Mouse (Mus musculus): Measurements from ENCODE around the gene Mtmr11.
A peak's percentile ranks its signal among the peaks of the same experiment; 100 is the strongest.

The Mtmr11 gene

DNA sequence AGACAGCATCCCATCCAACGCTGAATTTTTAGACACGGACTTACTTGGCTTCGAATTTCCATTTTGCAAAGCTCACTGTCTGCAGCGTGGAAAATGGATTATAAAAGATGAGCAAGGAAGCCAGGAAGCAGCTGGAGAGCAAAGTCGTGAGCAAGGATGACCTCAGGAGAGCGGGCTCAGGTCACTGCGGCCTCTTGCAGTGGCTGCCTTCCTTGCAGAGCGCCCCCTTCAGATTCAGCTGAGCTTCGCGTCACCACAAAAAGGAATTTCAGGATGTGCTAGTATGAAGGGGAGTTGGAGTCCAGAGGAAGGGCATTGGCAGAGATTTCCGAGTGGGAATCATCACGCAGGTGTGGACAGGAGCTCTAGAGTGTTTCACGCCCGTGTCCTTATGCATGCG lies 47.4 kb downstream of the Mtmr11 start:
- peak; percentile 43 for DNase-seq (ENCODE audit: low read depth, low spot score)

DNA sequence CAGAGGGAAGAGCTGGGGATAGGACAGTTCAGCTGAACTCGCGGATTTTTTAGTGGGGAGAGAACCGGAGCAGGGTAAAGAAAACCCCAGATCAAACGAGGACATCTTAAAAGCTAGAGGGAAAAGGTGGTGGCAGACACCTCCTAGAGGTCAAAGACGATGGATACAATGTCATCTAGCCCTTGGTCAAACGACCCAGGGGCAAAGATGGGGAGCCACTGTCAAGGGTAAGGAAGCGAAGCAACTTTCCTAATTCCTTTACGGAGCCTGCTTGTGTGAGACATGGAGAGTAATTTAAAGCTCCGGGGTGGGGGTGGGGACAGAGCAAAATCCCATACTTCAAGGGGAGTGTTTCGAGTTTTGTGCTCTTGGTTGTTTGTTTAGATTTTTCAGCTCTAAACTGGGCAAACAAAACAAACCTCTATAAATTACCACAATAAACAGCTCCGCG lies 57.4 kb downstream of the Mtmr11 start:
- peak; percentile 65 for DNase-seq (ENCODE audit: low read depth, low spot score)

DNA sequence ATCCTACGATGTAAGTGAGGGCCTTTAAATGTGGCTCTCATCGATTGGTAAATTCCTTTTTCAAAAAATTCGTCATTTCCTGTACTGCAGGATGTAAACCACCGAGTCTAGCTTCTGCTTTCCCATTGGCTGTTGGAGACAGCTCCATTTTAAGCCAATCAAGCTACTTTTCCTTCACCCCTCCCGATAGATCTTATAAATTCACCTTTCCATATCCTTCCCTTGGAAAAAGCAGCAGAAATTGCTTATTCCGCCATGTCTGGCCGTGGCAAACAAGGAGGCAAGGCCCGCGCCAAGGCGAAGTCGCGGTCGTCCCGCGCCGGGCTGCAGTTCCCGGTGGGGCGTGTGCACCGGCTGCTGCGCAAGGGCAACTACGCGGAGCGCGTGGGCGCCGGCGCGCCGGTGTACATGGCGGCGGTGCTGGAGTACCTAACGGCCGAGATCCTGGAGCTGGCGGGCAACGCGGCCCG lies 57.9 kb downstream of the Mtmr11 start, which contains the start of the genes Bola1 and Hist2h2ab:
TSS of gene Bola1 (minus strand) at position 49 of the 470 bp plus-strand sequence.
TSS of gene Hist2h2ab (plus strand) at position 205 of the 470 bp plus-strand sequence.
- DNase-seq (ENCODE audit: low read depth, low spot score): peak; percentile 94

DNA sequence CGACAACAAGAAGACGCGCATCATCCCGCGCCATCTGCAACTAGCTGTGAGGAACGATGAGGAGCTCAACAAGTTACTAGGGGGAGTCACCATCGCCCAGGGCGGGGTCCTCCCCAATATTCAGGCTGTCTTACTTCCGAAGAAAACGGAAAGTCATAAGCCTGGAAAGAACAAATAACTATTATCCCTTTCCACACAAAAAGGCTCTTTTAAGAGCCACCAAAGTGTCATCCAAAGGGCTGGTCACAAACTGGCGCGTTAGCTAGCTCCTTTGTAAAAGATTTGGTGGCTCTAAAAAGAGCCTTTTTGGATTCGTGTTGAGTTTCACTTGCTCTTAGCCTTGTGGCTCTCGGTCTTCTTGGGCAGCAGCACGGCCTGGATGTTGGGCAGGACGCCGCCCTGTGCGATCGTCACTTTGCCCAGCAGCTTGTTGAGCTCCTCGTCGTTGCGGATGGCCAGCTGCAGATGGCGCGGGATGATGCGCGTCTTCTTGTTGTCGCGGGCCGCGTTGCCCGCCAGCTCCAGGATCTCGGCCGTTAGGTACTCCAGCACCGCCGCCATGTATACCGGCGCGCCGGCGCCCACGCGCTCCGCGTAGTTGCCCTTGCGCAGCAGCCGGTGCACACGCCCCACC lies 58.4 kb downstream of the Mtmr11 start:
- peak; percentile 80 for DNase-seq (ENCODE audit: low read depth, low spot score)

DNA sequence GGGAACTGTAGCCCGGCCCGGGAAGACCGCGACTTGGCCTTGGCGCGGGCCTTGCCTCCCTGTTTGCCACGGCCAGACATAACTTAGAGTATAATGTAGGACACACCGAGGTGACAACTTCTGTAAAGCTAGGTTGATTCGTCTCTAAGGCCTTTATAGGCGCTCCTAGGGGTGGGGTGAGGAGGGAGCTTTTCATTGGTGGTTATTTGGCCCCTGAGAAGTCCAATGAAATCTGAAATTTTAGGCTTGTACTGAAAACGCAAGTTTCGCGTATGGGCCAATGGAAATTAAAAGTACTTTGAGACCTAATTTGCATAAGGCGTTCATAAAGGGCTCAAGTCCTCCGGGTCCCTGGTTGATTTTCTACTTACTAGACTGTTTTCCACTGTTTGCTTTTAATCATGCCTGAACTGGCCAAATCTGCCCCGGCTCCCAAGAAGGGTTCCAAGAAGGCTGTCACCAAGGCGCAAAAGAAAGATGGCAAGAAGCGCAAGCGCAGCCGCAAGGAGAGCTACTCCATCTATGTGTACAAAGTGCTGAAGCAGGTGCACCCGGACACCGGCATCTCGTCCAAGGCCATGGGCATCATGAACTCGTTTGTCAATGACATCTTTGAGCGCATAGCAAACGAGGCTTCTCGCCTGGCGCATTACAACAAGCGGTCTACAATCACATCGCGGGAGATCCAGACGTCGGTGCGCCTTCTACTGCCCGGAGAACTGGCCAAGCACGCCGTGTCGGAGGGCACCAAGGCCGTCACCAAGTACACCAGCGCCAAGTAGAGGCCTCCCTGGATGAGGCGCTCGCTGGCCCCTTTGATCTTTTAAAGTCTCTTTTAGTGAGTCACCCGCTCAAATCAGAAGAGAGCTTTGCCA lies 59.2 kb downstream of the Mtmr11 start, which contains the start of the genes Hist2h2ac and Hist2h2be:
TSS of gene Hist2h2ac (minus strand) at position 116 of the 875 bp plus-strand sequence.
TSS of gene Hist2h2be (plus strand) at position 355 of the 875 bp plus-strand sequence.
- peak; percentile 97 for DNase-seq (ENCODE audit: low read depth, low spot score)

Data from R1 (cell line).